Mouse (Mus musculus) mature B cell (primary cell): ENCODE results near the gene Tnfrsf11a.

ENCODE experiments used
- in situ Hi-C: fragments of 300-500 bp; cut with MboI; formaldehyde crosslinking; loops from 2 replicates; pipeline ENCODE4 v1.14.3; 2019

Tnfrsf11a gene

DNA sequence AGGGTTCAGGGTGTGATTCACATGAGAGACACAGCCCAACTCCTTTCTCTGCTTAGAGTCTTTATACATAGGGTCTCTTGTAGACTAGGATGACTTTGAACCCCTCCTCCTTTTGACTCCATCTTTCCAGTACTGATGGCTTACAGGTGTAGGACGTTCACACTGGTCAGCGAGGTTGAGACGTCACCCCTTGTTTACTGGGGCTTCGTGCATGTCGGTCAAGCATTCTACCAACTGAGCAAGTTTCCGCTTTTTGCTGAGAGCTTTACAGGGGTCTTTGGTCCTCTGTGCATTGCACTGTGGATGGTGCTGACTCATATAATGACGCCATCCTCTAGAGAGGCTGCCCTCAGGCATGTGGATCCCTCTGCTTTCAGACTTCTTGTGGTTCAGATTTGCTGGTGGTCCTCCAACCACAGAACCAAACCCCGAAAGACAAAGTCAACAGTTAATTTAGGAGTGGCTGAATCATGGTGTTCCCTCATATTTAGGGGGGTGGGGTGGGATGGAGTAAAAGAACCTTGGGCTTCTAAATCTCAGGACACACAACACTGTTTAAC lies 47.3 kb downstream of the Tnfrsf11a start:
- in situ Hi-C loops: no loop called here

DNA sequence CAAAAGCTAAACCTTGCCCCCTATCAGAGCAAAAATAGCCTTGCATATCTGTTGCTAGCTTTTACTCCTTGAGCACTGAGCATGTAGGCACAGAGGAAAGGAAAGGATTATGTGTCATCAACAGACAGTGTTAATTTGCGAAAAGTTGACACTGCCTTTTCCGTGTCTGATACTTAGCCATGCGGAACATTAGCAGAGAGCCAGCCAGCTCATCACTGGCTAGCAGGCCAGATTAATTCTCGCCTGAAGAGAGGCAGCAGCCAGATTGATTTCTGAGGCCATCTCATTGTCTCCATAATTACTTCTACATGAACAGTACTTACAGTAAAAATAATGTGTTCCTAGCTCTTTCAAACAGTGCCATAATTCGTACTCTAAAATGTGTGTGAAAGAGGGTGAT lies 48.7 kb downstream of the Tnfrsf11a start:
- in situ Hi-C loops: no loop called here

DNA sequence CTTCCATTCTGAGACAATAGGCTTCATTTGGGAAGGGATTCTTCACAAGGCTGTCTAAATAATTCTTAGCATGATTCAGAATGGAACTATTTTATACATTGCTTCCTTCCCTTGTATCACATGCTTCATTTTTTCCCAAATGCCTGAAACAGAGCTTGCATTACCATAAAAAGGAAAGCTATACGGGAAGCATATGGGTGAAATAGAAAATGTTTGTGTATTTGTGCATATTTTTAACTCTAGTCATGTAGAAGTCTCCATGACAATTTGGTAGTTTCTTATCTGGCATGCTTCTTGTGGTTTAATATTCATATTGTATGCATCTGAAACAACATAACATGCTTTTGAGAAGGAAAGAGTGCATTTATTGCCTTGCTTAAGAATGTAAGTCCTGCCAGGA lies 52.3 kb downstream of the Tnfrsf11a start:
- in situ Hi-C loops: no loop called here

DNA sequence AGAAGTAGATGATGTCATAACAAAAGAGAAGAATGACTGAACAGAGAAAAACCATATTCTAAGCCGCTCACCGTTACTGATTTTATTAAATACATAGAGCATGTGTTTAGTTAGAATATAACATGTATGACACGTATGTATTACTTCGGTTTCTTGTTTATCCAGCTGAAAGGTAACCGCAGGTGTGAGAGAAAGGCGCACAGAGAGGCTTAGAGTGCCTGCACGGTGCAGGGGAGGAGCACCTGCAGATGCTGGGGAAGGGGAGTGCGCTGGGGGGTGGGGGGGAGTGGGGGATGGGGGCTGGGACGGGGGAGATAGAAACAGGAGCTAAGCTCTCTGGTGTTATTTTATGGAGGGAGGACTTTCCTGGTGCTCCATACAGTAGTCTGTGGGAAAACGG lies 62.4 kb downstream of the Tnfrsf11a start:
- in situ Hi-C loops: no loop called here

- in situ Hi-C loops: no loop called here
Observed at GRCm38 (mm10) chr1:105843386-105843785, 62.9 kb downstream of the Tnfrsf11a start.

- in situ Hi-C loops: no loop called here
Observed at GRCm38 (mm10) chr1:105843856-105844255, 63.3 kb downstream of the Tnfrsf11a start.

- in situ Hi-C loops: no loop called here
Observed at GRCm38 (mm10) chr1:105844341-105845006, 64.0 kb downstream of the Tnfrsf11a start.

- in situ Hi-C loops: no loop called here
Observed at GRCm38 (mm10) chr1:105846431-105846830, 65.9 kb downstream of the Tnfrsf11a start.

GRCm38 (mm10) chr1:105848806-105849205 lies 68.3 kb downstream of the Tnfrsf11a start:
- in situ Hi-C loops: no loop called here

- in situ Hi-C loops: no loop called here
Observed at GRCm38 (mm10) chr1:105851341-105851740, 70.8 kb downstream of the Tnfrsf11a start.

DNA sequence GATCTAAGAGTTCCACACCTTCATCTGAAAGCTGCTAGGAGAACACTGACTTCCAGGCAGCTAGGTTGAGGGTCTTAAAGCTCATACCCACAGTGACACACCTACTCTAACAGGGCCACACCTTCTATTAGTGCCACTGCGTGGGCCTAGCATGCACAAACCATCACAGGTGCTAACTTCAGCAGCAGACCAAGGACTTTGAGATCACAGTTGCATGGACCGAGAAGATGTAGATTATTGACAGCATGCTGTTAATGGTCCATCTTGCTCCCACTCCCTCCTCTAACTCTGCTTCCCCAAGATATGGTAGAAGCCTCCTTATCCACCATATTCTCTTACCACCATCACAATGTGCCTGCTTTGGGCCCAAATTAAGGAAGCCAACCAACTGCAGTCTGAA lies 79.2 kb downstream of the Tnfrsf11a start:
- in situ Hi-C loops: no loop called here

DNA sequence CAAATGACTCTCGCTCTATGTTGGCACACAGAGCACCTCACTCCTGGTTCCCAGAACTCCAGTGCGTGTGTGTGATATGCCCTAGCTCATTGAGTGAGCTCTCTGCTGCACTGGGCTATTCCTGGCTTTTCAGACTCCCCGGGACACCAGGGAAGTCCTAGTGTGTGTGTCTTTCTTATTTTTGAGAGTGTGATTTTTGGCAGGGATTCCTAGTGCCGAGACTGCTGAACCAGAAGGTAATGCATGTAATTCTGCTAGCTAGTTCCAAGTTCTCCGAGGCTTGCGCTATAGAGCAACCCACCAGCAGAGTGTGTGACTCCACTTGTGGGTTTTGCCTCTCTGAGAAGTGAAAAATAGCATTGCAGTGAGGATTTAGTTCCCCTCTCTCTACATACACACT lies 96.1 kb downstream of the Tnfrsf11a start:
- in situ Hi-C loops: no loop called here

- in situ Hi-C loops: no loop called here
Observed at GRCm38 (mm10) chr1:105877808-105878207, 97.3 kb downstream of the Tnfrsf11a start.

- in situ Hi-C loops: no loop called here
Observed at GRCm38 (mm10) chr1:105878416-105878815, 97.9 kb downstream of the Tnfrsf11a start.

- in situ Hi-C loops: no loop called here
Observed at GRCm38 (mm10) chr1:105880555-105881304, 100.2 kb downstream of the Tnfrsf11a start.

GRCm38 (mm10) chr1:105881466-105881865 lies 100.9 kb downstream of the Tnfrsf11a start:
- in situ Hi-C loops: no loop called here

- in situ Hi-C loops: no loop called here
Observed at GRCm38 (mm10) chr1:105883498-105883897, 103.0 kb downstream of the Tnfrsf11a start.

DNA sequence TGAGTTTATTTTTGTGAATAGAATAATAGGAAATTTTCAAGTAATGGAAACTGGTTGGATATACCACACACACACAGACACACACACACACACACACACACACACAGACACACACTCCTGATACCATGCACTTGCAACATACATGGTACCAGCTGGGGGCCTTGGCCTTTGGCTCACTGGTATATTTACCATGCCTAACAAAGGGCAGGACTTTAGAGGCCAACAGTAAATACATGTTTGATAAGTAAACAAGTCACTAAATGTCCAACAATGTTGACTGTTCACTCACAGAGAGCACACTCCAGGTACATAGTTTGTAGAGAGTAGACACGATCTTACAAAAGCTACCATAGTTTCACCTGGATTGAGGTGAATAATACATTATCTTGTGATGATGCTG lies 104.6 kb downstream of the Tnfrsf11a start:
- in situ Hi-C loops: no loop called here

DNA sequence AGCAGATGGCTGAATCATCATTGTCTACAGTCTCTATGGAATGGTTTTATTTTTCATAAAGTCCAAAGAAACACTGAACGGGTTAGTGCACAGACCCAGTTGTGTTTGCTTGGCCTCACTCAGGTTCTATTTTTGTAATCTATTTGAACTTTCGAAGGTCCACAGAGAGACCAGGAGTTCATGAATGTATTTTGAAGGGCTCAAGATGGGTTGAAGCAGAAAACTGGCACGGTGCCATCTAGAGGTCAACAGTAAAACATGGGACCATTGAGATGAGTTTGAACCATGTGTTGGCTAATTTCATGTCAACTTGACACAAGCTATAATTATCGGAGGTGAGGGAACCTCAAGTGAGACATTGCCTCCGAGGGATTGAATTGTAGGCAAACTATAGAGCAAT lies 105.1 kb downstream of the Tnfrsf11a start:
- in situ Hi-C loops: no loop called here

- in situ Hi-C loops: no loop called here
Observed at GRCm38 (mm10) chr1:105886358-105886757, 105.8 kb downstream of the Tnfrsf11a start.

GRCm38 (mm10) chr1:105891032-105891725 lies 110.7 kb downstream of the Tnfrsf11a start:
- in situ Hi-C loops: loop anchor here (5.0 to 10.0 kb wide), 2 partner anchors 151 to 504 kb away; no protein-coding TSS in a partner anchor

- in situ Hi-C loops: loop anchor here (10.0 kb wide), 1 partner anchor 500 kb away; no protein-coding TSS in a partner anchor
Observed at GRCm38 (mm10) chr1:105895019-105895418, 114.5 kb downstream of the Tnfrsf11a start.
